ENCODE assay signal across 8 mouse cellular contexts in the genomic region with DNA sequence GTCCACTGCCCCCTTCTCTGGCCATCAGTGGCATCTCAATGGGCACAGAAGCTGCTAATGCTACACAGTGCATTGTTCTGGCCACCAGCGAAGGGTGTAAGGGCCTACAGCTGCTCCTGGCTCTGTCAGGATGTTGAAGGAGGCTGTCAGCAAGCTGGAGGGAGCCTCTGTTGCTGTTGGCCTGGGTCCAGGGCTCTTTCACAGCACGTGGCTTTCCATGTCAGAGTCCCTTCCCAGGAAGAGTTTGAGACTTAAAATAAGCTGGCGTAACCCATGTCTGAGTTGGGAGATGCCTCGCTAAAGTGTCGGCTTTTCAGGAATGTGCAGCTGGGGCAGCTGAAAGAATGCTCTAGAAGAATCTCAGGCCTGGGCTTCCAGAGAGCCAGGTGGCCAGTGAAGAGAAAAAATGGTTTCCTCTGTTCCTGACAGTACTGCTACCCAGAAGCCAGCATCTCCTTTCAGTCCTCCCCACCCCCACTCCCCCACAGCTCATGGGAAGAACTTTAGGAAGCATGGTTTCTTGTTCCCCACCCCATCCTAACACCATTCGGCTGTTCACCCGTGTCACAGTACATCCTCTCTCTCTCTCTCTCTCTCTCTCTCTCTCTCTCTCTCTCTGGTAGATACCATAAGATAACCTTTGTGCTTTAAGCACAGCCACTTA.
A peak's percentile ranks its signal among the peaks of the same experiment; 100 is the strongest.
DNase-seq lines count a peak whose midpoint lies in the region; ATAC-seq and TF ChIP-seq lines count a peak whose summit lies in the region.
"Had no signal": no experiment of that assay in that cellular context is flagged by ENCODE, and none has a peak within 500 bp of the region (broad histone marks: within the 10 kb centered on the region; RNA-seq: fewer than 3 reads in every experiment).

No protein-coding gene starts in this region.

- peak; percentile 48; the same call in 1 of the 2 replicates for ATAC-seq in hindbrain, embryonic 14.5 days (ENCODE audit: low FRiP score)
- ATAC-seq in limb, embryonic 14.5 days (ENCODE audit: low FRiP score, low read depth), result peak; percentile 84
- ATAC-seq in stomach, embryonic 15.5 days (ENCODE audit: insufficient read depth, low FRiP score, low read depth), result peak; percentile 73; the same call in 1 of the 2 replicates

- no peaks in the 10 kb centered on the region for H3K9me3 ChIP-seq in hindbrain, embryonic 14.5 days (ENCODE audit: control insufficient read depth, low read length)
- no peaks in the 10 kb centered on the region for H3K9me3 ChIP-seq in limb, embryonic 14.5 days (ENCODE audit: control insufficient read depth, low read length)
- no peaks in the 10 kb centered on the region for H3K9me3 ChIP-seq in stomach, embryonic 15.5 days

- H3K4me3 ChIP-seq in hindbrain, embryonic 14.5 days (replicated peaks; ENCODE audit: low read length), result no peak overlapping the region
- H3K4me3 ChIP-seq in limb, embryonic 14.5 days (replicated peaks; ENCODE audit: low read length), result no peak overlapping the region
- no peak overlapping the region for H3K4me3 ChIP-seq in stomach, embryonic 15.5 days (replicated peaks)
- no peak overlapping the region for H3K4me3 ChIP-seq in cerebellum, adult 2 months (replicated peaks; ENCODE audit: insufficient read depth, low read depth, low read length)
- H3K4me3 ChIP-seq: left cerebral cortex, adult 2 months had no signal

- peak; percentile 88 for DNase-seq in Muller cell, postnatal 12 days (ENCODE audit: inconsistent ontology term)
- DNase-seq in adrenal gland, postnatal 14 days, result peak; percentile 64
- DNase-seq in frontal cortex, postnatal 25 days (ENCODE audit: low spot score in 2 of 2), result peak; percentile 33
- peak; percentile 63 for DNase-seq in hindbrain, embryonic 14.5 days (ENCODE audit: low spot score)
- peak; percentile 84 for DNase-seq in limb, embryonic 14.5 days (ENCODE audit: low spot score)
- DNase-seq in cerebellum, adult 2 months, result no peak

- no peak overlapping the region for H3K4me2 ChIP-seq in hindbrain, embryonic 14.5 days (replicated peaks)
- H3K4me2 ChIP-seq in limb, embryonic 14.5 days (replicated peaks; ENCODE audit: low read depth, low read length, severe bottlenecking), result no peak overlapping the region
- H3K4me2 ChIP-seq in stomach, embryonic 15.5 days, result no peak overlapping the region; the same call in 1 of the 2 replicates

- 42% methylated on average over 7 of the region's 7 CpGs for WGBS in hindbrain, embryonic 14.5 days
- WGBS in limb, embryonic 14.5 days, result 18% methylated on average over 7 of the region's 7 CpGs
- 26% methylated on average over 7 of the region's 7 CpGs for WGBS in stomach, embryonic 15.5 days
- WGBS in cerebellum, adult 2 months, result 62% methylated on average over 7 of the region's 7 CpGs

- H3K27ac ChIP-seq in hindbrain, embryonic 14.5 days, result no peak overlapping the region
- no peak overlapping the region for H3K27ac ChIP-seq in limb, embryonic 14.5 days (replicated peaks; ENCODE audit: low read depth, low read length)
- H3K27ac ChIP-seq in stomach, embryonic 15.5 days, result no peak overlapping the region
- H3K27ac ChIP-seq in cerebellum, adult 2 months (ENCODE audit: insufficient read depth, low read length), result no peak overlapping the region
- H3K27ac ChIP-seq: left cerebral cortex, adult 2 months had no signal

- TF ChIP-seq POLR2A in limb, embryonic 14.5 days (IDR thresholded peaks at IDR 0.05; ENCODE audit: borderline replicate concordance, extremely low read depth, insufficient read depth, insufficient read length), result no peak
- TF ChIP-seq POLR2A in cerebellum, adult 2 months (IDR thresholded peaks at IDR 0.05; ENCODE audit: borderline replicate concordance, insufficient read depth, low read length), result no peak

- H3K4me1 ChIP-seq in hindbrain, embryonic 14.5 days (replicated peaks; ENCODE audit: control insufficient read depth, insufficient read depth, low read length), result peaks cover 6% of the 10 kb centered on the region; the same call in 1 of the 2 replicates
- peaks cover 28% of the 10 kb centered on the region for H3K4me1 ChIP-seq in limb, embryonic 14.5 days (ENCODE audit: control insufficient read depth, insufficient read depth, low read length)
- peaks cover 3% of the 10 kb centered on the region; the same call in 1 of the 2 replicates for H3K4me1 ChIP-seq in stomach, embryonic 15.5 days
- H3K4me1 ChIP-seq in cerebellum, adult 2 months (ENCODE audit: control insufficient read depth, insufficient read depth, low read length), result no peaks in the 10 kb centered on the region

- no peaks in the 10 kb centered on the region for H3K36me3 ChIP-seq in hindbrain, embryonic 14.5 days (replicated peaks; ENCODE audit: control insufficient read depth, insufficient read depth)
- H3K36me3 ChIP-seq in limb, embryonic 14.5 days (ENCODE audit: control insufficient read depth, insufficient read depth, low read length), result no peaks in the 10 kb centered on the region
- no peaks in the 10 kb centered on the region for H3K36me3 ChIP-seq in stomach, embryonic 15.5 days

- no peak overlapping the region for H3K9ac ChIP-seq in hindbrain, embryonic 14.5 days
- H3K9ac ChIP-seq in limb, embryonic 14.5 days (ENCODE audit: low read depth, low read length, severe bottlenecking), result no peak overlapping the region
- H3K9ac ChIP-seq in stomach, embryonic 15.5 days, result no peak overlapping the region

- no peaks in the 10 kb centered on the region; the same call in none of the 2 replicates for H3K27me3 ChIP-seq in hindbrain, embryonic 14.5 days (ENCODE audit: control insufficient read depth, insufficient read depth, low read length)
- H3K27me3 ChIP-seq in limb, embryonic 14.5 days (ENCODE audit: control insufficient read depth, insufficient read depth, low read length), result 0 out of 2 replicates have a peak, but pooled peaks cover 5% of the 10 kb centered on the region
- 0 out of 2 replicates have a peak, but pooled peaks cover 7% of the 10 kb centered on the region for H3K27me3 ChIP-seq in stomach, embryonic 15.5 days (replicated peaks)
- no peaks in the 10 kb centered on the region; the same call in 1 of the 2 replicates for H3K27me3 ChIP-seq in cerebellum, adult 2 months (ENCODE audit: control insufficient read depth, insufficient read depth, low read length)

- no peak for TF ChIP-seq CTCF in cerebellum, adult 2 months (IDR thresholded peaks at IDR 0.05; ENCODE audit: borderline replicate concordance, insufficient read depth, low read depth, low read length)

Comparison
In these comparisons a context has a peak if more than half of its experiments do, and no peak if none do; other contexts are left out.
1. DNase-seq: peak in Muller cell, postnatal 12 days (single experiment), adrenal gland, postnatal 14 days (single experiment), frontal cortex, postnatal 25 days (2 of 2), hindbrain, embryonic 14.5 days (single experiment) and limb, embryonic 14.5 days (single experiment); none in cerebellum, adult 2 months (0 of 2).
2. Peak in every context shown above with its lines, with median percentiles within 50 percentile points of each other: ATAC-seq.